ENCODE assay signal across 11 mouse cellular contexts in genomic region chr19:9083010-9083355, GRCm38 (mm10). TPM values are rescaled to one million over a fixed set of nuclear protein-coding genes. Genes with fewer than 3 reads are reported as not detected.
DNase-seq lines count a peak whose midpoint lies in the region; ATAC-seq and TF ChIP-seq lines count a peak whose summit lies in the region.
"Had no signal": no experiment of that assay in that cellular context is flagged by ENCODE, and none has a peak within 500 bp of the region (broad histone marks: within the 10 kb centered on the region; RNA-seq: fewer than 3 reads in every experiment).

No protein-coding gene starts in this region.

- TF ChIP-seq EP300 in CH12.LX (IDR thresholded peaks at IDR 0.05; ENCODE audit: low read length), result no peak
- no peak for TF ChIP-seq EP300 in liver, postnatal 0 days (IDR thresholded peaks at IDR 0.05; ENCODE audit: low read depth)

- H3K36me3 ChIP-seq in heart, embryonic 13.5 days, result no peaks in the 10 kb centered on the region
- H3K36me3 ChIP-seq in CH12.LX (replicated peaks in 1 of 2; ENCODE audit: control insufficient read depth in 1 of 2, insufficient read depth in 1 of 2, low read length in 1 of 2), result no peaks in the 10 kb centered on the region
- no peaks in the 10 kb centered on the region for H3K36me3 ChIP-seq in forebrain, postnatal 0 days (ENCODE audit: insufficient read depth)
- no peaks in the 10 kb centered on the region for H3K36me3 ChIP-seq in liver, postnatal 0 days (replicated peaks; ENCODE audit: insufficient read depth, low read length)
- H3K36me3 ChIP-seq: embryonic facial prominence, embryonic 12.5 days had no signal

- in situ Hi-C loops in CH12.LX (cut with MboI; ENCODE audit: low pct_ligation_motif_present, low pct_unique_long_range_greater_than_20kb, low sequenced_read_pairs), result no loop called here

- H3K27ac ChIP-seq in heart, embryonic 13.5 days (replicated peaks), result no peak overlapping the region
- no peak overlapping the region for H3K27ac ChIP-seq in CH12.LX (ENCODE audit: insufficient read depth, low read depth)
- H3K27ac ChIP-seq in forebrain, postnatal 0 days (ENCODE audit: low read depth, low read length), result no peak overlapping the region
- no peak overlapping the region for H3K27ac ChIP-seq in liver, postnatal 0 days (ENCODE audit: low read depth)
- H3K27ac ChIP-seq: embryonic facial prominence, embryonic 12.5 days had no signal

- no peak for TF ChIP-seq CTCF in CH12.LX (conservative IDR thresholded peaks at IDR 0.05 in 1 of 2, IDR thresholded peaks at IDR 0.05 in 1 of 2; ENCODE audit: low read depth in 2 of 2, low read length in 2 of 2)
- no peak for TF ChIP-seq CTCF in forebrain, postnatal 0 days (IDR thresholded peaks at IDR 0.05; ENCODE audit: low read depth)
- TF ChIP-seq CTCF in liver, postnatal 0 days (IDR thresholded peaks at IDR 0.05; ENCODE audit: low read depth), result no peak

- peak overlapping the region; percentile 47; the same call in 1 of the 2 replicates for H3K9ac ChIP-seq in heart, embryonic 13.5 days
- no peak overlapping the region for H3K9ac ChIP-seq in CH12.LX (ENCODE audit: insufficient read depth, low read depth)
- H3K9ac ChIP-seq in forebrain, postnatal 0 days, result no peak overlapping the region
- no peak overlapping the region for H3K9ac ChIP-seq in liver, postnatal 0 days (replicated peaks)
- H3K9ac ChIP-seq: embryonic facial prominence, embryonic 12.5 days had no signal

- no peak for DNase-seq in heart, postnatal 4 days
- no peak for DNase-seq in CH12.LX (ENCODE audit: extremely low read depth)
- no peak for DNase-seq in forebrain, postnatal 0 days
- DNase-seq in liver, postnatal 0 days, result no peak
- DNase-seq in spleen, postnatal 36 days (ENCODE audit: low spot score in 2 of 2), result no peak
- no peak for DNase-seq in thymus, postnatal 36 days
- DNase-seq in urinary bladder, postnatal 10 days (ENCODE audit: low spot score), result no peak

- ATAC-seq in heart, embryonic 13.5 days (ENCODE audit: extremely low read depth, insufficient number of reproducible peaks, low FRiP score, low TSS enrichment), result no peak
- peak; percentile 34 for ATAC-seq in forebrain, postnatal 0 days
- ATAC-seq in liver, postnatal 0 days, result no peak; the same call in 1 of the 2 replicates

- TF ChIP-seq POLR2A in CH12.LX (IDR thresholded peaks at IDR 0.05; ENCODE audit: low read depth, low read length), result no peak

- no peaks in the 10 kb centered on the region for H3K9me3 ChIP-seq in heart, embryonic 13.5 days
- no peaks in the 10 kb centered on the region for H3K9me3 ChIP-seq in CH12.LX (replicated peaks; ENCODE audit: low read length)
- H3K9me3 ChIP-seq in forebrain, postnatal 0 days (ENCODE audit: low read length), result no peaks in the 10 kb centered on the region
- no peaks in the 10 kb centered on the region for H3K9me3 ChIP-seq in liver, postnatal 0 days (ENCODE audit: low read length)
- H3K9me3 ChIP-seq: embryonic facial prominence, embryonic 12.5 days had no signal

- no peaks in the 10 kb centered on the region for H3K79me2 ChIP-seq in CH12.LX (replicated peaks; ENCODE audit: control insufficient read depth, extremely low read depth, insufficient read depth, poor library complexity, severe bottlenecking)

- H3K4me3 ChIP-seq in heart, embryonic 13.5 days, result 0 out of 2 replicates have a peak overlapping the region, but pooled peaks have one; percentile 29
- H3K4me3 ChIP-seq in CH12.LX (replicated peaks in 1 of 3; ENCODE audit: low read depth in 2 of 3, low read length in 2 of 3, poor library complexity in 1 of 3), result no peak overlapping the region
- no peak overlapping the region for H3K4me3 ChIP-seq in forebrain, postnatal 0 days (ENCODE audit: low read depth, low read length)
- no peak overlapping the region for H3K4me3 ChIP-seq in liver, postnatal 0 days (ENCODE audit: low read depth, low read length)
- H3K4me3 ChIP-seq: embryonic facial prominence, embryonic 12.5 days had no signal

- no peaks in the 10 kb centered on the region for H3K27me3 ChIP-seq in heart, embryonic 13.5 days (replicated peaks)
- H3K27me3 ChIP-seq in CH12.LX (replicated peaks), result no peaks in the 10 kb centered on the region
- H3K27me3 ChIP-seq in forebrain, postnatal 0 days (ENCODE audit: insufficient read depth, low read length), result no peaks in the 10 kb centered on the region
- no peaks in the 10 kb centered on the region for H3K27me3 ChIP-seq in liver, postnatal 0 days (ENCODE audit: insufficient read depth, low read length)
- H3K27me3 ChIP-seq: embryonic facial prominence, embryonic 12.5 days had no signal

- TF ChIP-seq RAD21 in CH12.LX (IDR thresholded peaks at IDR 0.05; ENCODE audit: low read depth, low read length), result no peak

- 66% methylated on average over 2 of the region's 2 CpGs for WGBS in heart, embryonic 13.5 days
- 86% methylated on average over 2 of the region's 2 CpGs for WGBS in forebrain, postnatal 0 days
- 85% methylated on average over 2 of the region's 2 CpGs for WGBS in liver, postnatal 0 days (ENCODE audit: insufficient replicate concordance)

- H3K4me1 ChIP-seq in heart, embryonic 13.5 days, result peaks cover 23% of the 10 kb centered on the region
- peaks cover 2 to 15% of the 10 kb centered on the region in 2 experiments; a peak in 3 of 4 replicates for H3K4me1 ChIP-seq in CH12.LX (ENCODE audit: control insufficient read depth in 1 of 2, insufficient read depth in 2 of 2)
- no peaks in the 10 kb centered on the region for H3K4me1 ChIP-seq in forebrain, postnatal 0 days (ENCODE audit: insufficient read depth)
- H3K4me1 ChIP-seq in liver, postnatal 0 days (ENCODE audit: insufficient read depth), result peaks cover 5% of the 10 kb centered on the region; the same call in 1 of the 2 replicates
- H3K4me1 ChIP-seq: embryonic facial prominence, embryonic 12.5 days had no signal

- peak overlapping the region; percentile 58 for H3K4me2 ChIP-seq in heart, embryonic 13.5 days
- H3K4me2 ChIP-seq in CH12.LX (ENCODE audit: insufficient read depth, low read depth, poor library complexity, severe bottlenecking), result 0 out of 2 replicates have a peak overlapping the region, but pooled peaks have one; percentile 37
- peak overlapping the region; percentile 31; the same call in 1 of the 2 replicates for H3K4me2 ChIP-seq in forebrain, postnatal 0 days (ENCODE audit: low read depth)
- peak overlapping the region; percentile 16; the same call in 1 of the 2 replicates for H3K4me2 ChIP-seq in liver, postnatal 0 days (ENCODE audit: low read depth, low read length)

- dilution Hi-C loops in CH12.LX (cut with MboI; ENCODE audit: extremely low pct_ligation_motif_present, extremely low pct_unique_long_range_greater_than_20kb, low sequenced_read_pairs), result no loop called here

TF ChIP-seq in CH12.LX, 34 proteins besides CTCF, POLR2A, EP300 and RAD21:
- TF ChIP-seq GABPA (IDR thresholded peaks at IDR 0.05; ENCODE audit: insufficient replicate concordance, low read depth, low read length) (no peak), SIN3A (IDR thresholded peaks at IDR 0.05; ENCODE audit: low read length) (no peak), ZC3H11A (IDR thresholded peaks at IDR 0.05; ENCODE audit: low read depth, low read length) (no peak), POLR2AphosphoS2 (IDR thresholded peaks at IDR 0.05; ENCODE audit: low read depth, low read length) (no peak), E2F4 (IDR thresholded peaks at IDR 0.05; ENCODE audit: insufficient replicate concordance, low read depth, low read length) (no peak), ZMIZ1 (IDR thresholded peaks at IDR 0.05; ENCODE audit: low read depth, low read length) (no peak), MAFK (IDR thresholded peaks at IDR 0.05; ENCODE audit: insufficient replicate concordance, low read length) (no peak), JUND (conservative IDR thresholded peaks at IDR 0.05; ENCODE audit: low read depth, low read length) (no peak), MXI1 (IDR thresholded peaks at IDR 0.05; ENCODE audit: low read depth, low read length) (no peak), CHD2 (IDR thresholded peaks at IDR 0.05; ENCODE audit: low read length) (no peak), TBP (conservative IDR thresholded peaks at IDR 0.05; ENCODE audit: low read depth, low read length) (no peak), NRF1 (IDR thresholded peaks at IDR 0.05; ENCODE audit: low read depth, low read length) (no peak), NELFE (IDR thresholded peaks at IDR 0.05; ENCODE audit: low read depth, low read length) (no peak), MEF2A (IDR thresholded peaks at IDR 0.05; ENCODE audit: borderline replicate concordance, low read depth, low read length) (no peak), HCFC1 (IDR thresholded peaks at IDR 0.05; ENCODE audit: low read depth, low read length) (no peak), BHLHE40 (IDR thresholded peaks at IDR 0.05; ENCODE audit: low read depth, low read length) (no peak), USF1 (IDR thresholded peaks at IDR 0.05; ENCODE audit: low read depth, low read length) (no peak), IRF4 (IDR thresholded peaks at IDR 0.05; ENCODE audit: low read depth, low read length) (no peak), ETS1 (conservative IDR thresholded peaks at IDR 0.05; ENCODE audit: low read depth, low read length) (no peak), MAX (IDR thresholded peaks at IDR 0.05; ENCODE audit: low read length) (no peak)

RNA-seq across cellular contexts. Expression of gene Scgb1a1, which starts 4.8 kb away (rescaled TPM):
- not detected in 2 replicates for polyA plus RNA-seq in heart, embryonic 13.5 days (2015; fragmentation: Nextera tagmentation; extraction: Ambion mirVana)
- total RNA-seq in heart, postnatal 4 days (2021), result not detected
- total RNA-seq in CH12.LX (2012; rRNA removed), result not detected in 2 replicates
- not detected in 2 replicates for total RNA-seq in CH12.LX (2014; rRNA removed)
- not detected in 2 replicates for polyA plus RNA-seq in CH12.LX (2012; ENCODE audit: insufficient read length, low read depth)
- not detected in 2 replicates for total RNA-seq in forebrain, postnatal 0 days (2014; rRNA removed)
- not detected in 2 replicates for polyA plus RNA-seq in forebrain, postnatal 0 days (2015; fragmentation: Nextera tagmentation; extraction: Ambion mirVana)
- 0.85 and 3.7 TPM in 2 replicates for polyA plus RNA-seq in liver, postnatal 0 days (2015; fragmentation: Nextera tagmentation; extraction: Ambion mirVana)
- total RNA-seq: hematopoietic stem cell, adult 5-6 weeks; left cerebral cortex, postnatal 25 days had no signal
- polyA plus RNA-seq: embryonic facial prominence, embryonic 12.5 days had no signal

RNA-seq across cellular contexts. Expression of gene Asrgl1, which starts 52.5 kb away (rescaled TPM):
- 12.6 and 13.7 TPM in 2 replicates for polyA plus RNA-seq in heart, embryonic 13.5 days (2015; fragmentation: Nextera tagmentation; extraction: Ambion mirVana)
- 10 to 100 TPM; 13.2 to 16.4 TPM for total RNA-seq in heart, postnatal 4 days (2021)
- total RNA-seq in CH12.LX (2012; rRNA removed) (20.1 and 25.1 TPM in 2 replicates), CH12.LX (2014; rRNA removed) (15.4 and 15.6 TPM in 2 replicates)
- polyA plus RNA-seq in CH12.LX (2012; ENCODE audit: insufficient read length, low read depth), result 36.2 and 47.8 TPM in 2 replicates
- 31.2 and 31.3 TPM in 2 replicates for total RNA-seq in forebrain, postnatal 0 days (2014; rRNA removed)
- polyA plus RNA-seq in forebrain, postnatal 0 days (2015; fragmentation: Nextera tagmentation; extraction: Ambion mirVana), result 30.7 and 37.4 TPM in 2 replicates
- 7.0 and 8.3 TPM in 2 replicates for polyA plus RNA-seq in liver, postnatal 0 days (2015; fragmentation: Nextera tagmentation; extraction: Ambion mirVana)
